Mouse (Mus musculus): ENCODE data around the gene Gse1. TPM values are rescaled to one million over a fixed set of nuclear protein-coding genes. Genes with fewer than 3 reads are reported as not detected.

Gse1 gene
- polyA plus RNA-seq, 3 experiments from 2014 or later, result 2.0 to 4.0 (median 3.2) TPM

GRCm38 (mm10) chr8:120563348-120563724, 335.1 kb downstream of the Gse1 start:
- no peak for ATAC-seq

- ATAC-seq, result peak; percentile 52
These were observed 335.9 kb downstream of the Gse1 start for GRCm38 (mm10) chr8:120563851-120564837.

GRCm38 (mm10) chr8:120565151-120565711, 337.0 kb downstream of the Gse1 start:
- no peak for ATAC-seq

GRCm38 (mm10) chr8:120566681-120567080, 338.4 kb downstream of the Gse1 start:
- no peak for ATAC-seq

- no peak for ATAC-seq
These were observed 339.5 kb downstream of the Gse1 start for GRCm38 (mm10) chr8:120567731-120568130.

GRCm38 (mm10) chr8:120568164-120568798, 340.0 kb downstream of the Gse1 start:
- no peak for ATAC-seq

GRCm38 (mm10) chr8:120569123-120569522, 340.9 kb downstream of the Gse1 start:
- ATAC-seq, result no peak

- peak; percentile 73 for ATAC-seq
These were observed 341.9 kb downstream of the Gse1 start for GRCm38 (mm10) chr8:120569939-120570715.

GRCm38 (mm10) chr8:120571561-120571960, 343.3 kb downstream of the Gse1 start:
- no peak for ATAC-seq

- no peak for ATAC-seq
These were observed 344.3 kb downstream of the Gse1 start for GRCm38 (mm10) chr8:120572534-120572933.

- no peak for ATAC-seq
These were observed 345.6 kb downstream of the Gse1 start for GRCm38 (mm10) chr8:120573866-120574265.

GRCm38 (mm10) chr8:120574941-120575340, 346.7 kb downstream of the Gse1 start:
- ATAC-seq, result no peak

- no peak for ATAC-seq
These were observed 347.5 kb downstream of the Gse1 start for GRCm38 (mm10) chr8:120575801-120576200.

GRCm38 (mm10) chr8:120577821-120578220, 349.6 kb downstream of the Gse1 start:
- ATAC-seq, result no peak

- ATAC-seq, result no peak
These were observed 352.2 kb downstream of the Gse1 start for GRCm38 (mm10) chr8:120580336-120581000.

- no peak for ATAC-seq
These were observed 353.1 kb downstream of the Gse1 start for GRCm38 (mm10) chr8:120581329-120581728.

GRCm38 (mm10) chr8:120581811-120582210, 353.6 kb downstream of the Gse1 start:
- ATAC-seq, result no peak

GRCm38 (mm10) chr8:120585521-120585920, 357.3 kb downstream of the Gse1 start:
- ATAC-seq, result no peak

GRCm38 (mm10) chr8:120588908-120589771, 360.9 kb downstream of the Gse1 start, which contains the start of gene Gins2:
TSS of gene Gins2 (minus strand) at chr8:120589304.
- ATAC-seq, result peak; percentile 95

- ATAC-seq, result no peak
These were observed 361.7 kb downstream of the Gse1 start for GRCm38 (mm10) chr8:120589921-120590320.
